Mouse (Mus musculus) heart, postnatal 0 days (tissue): ENCODE data around the gene Zfp990.
"Not testable (repeated sequence)": the region's sequence is repeated elsewhere in the genome, so short reads cannot be mapped to it uniquely, and the experiment has no call there.

ENCODE experiments used
- CTCF ChIP-seq: IDR thresholded peaks from 2 replicates; pipeline ENCODE4 v1.5.1; 2016; ENCODE audit warnings: antibody characterized with exemption, control low read depth, low read depth
- EP300 ChIP-seq: IDR thresholded peaks from 2 replicates; pipeline ENCODE4 v1.6.1; 2016; ENCODE audit warnings: antibody characterized with exemption, low read depth

GRCm38 (mm10) chr4:145545734-145546349 is 35.3 kb downstream of the Zfp990 start:
- TF ChIP-seq CTCF, EP300: not testable (repeated sequence)
